Mouse (Mus musculus): ENCODE results near the gene Brpf1.
"Not testable (repeated sequence)": the region's sequence is repeated elsewhere in the genome, so short reads cannot be mapped to it uniquely, and the experiment has no call there.

Gene Brpf1

GRCm38 (mm10) chr6:113307481-113308121, 664 bp downstream of the Brpf1 start:
- peak; percentile 20 for DNase-seq (ENCODE audit: low spot score)

- DNase-seq (ENCODE audit: low spot score) = no peak
Measured at GRCm38 (mm10) chr6:113308141-113308540, 1.2 kb downstream of the Brpf1 start.

- no peak for DNase-seq (ENCODE audit: low spot score)
Measured at GRCm38 (mm10) chr6:113315972-113316371, 9.0 kb downstream of the Brpf1 start.

GRCm38 (mm10) chr6:113326533-113327315, 19.8 kb downstream of the Brpf1 start, which contains the start of gene Ogg1:
Gene Ogg1 (plus strand): TSS chr6:113326972.
- peak; percentile 81 for DNase-seq (ENCODE audit: low spot score)

GRCm38 (mm10) chr6:113329396-113329795, 22.5 kb downstream of the Brpf1 start:
- no peak for DNase-seq (ENCODE audit: low spot score)

GRCm38 (mm10) chr6:113330547-113330946, 23.6 kb downstream of the Brpf1 start:
- no peak for DNase-seq (ENCODE audit: low spot score)

GRCm38 (mm10) chr6:113331721-113332120, 24.8 kb downstream of the Brpf1 start:
- no peak for DNase-seq (ENCODE audit: low spot score)

- not testable (repeated sequence) for DNase-seq (ENCODE audit: low spot score)
Measured at GRCm38 (mm10) chr6:113332734-113333133, 25.8 kb downstream of the Brpf1 start.

- DNase-seq (ENCODE audit: low spot score) = no peak
Measured at GRCm38 (mm10) chr6:113333137-113333950, 26.4 kb downstream of the Brpf1 start.

- no peak for DNase-seq (ENCODE audit: low spot score)
Measured at GRCm38 (mm10) chr6:113334216-113334615, 27.3 kb downstream of the Brpf1 start.

GRCm38 (mm10) chr6:113336852-113337620, 30.1 kb downstream of the Brpf1 start:
- no peak for DNase-seq (ENCODE audit: low spot score)

- DNase-seq (ENCODE audit: low spot score) = no peak
Measured at GRCm38 (mm10) chr6:113341574-113341973, 34.6 kb downstream of the Brpf1 start.

GRCm38 (mm10) chr6:113342297-113342696, 35.4 kb downstream of the Brpf1 start:
- no peak for DNase-seq (ENCODE audit: low spot score)

- peak; percentile 63 for DNase-seq (ENCODE audit: low spot score)
Measured at GRCm38 (mm10) chr6:113343177-113344092, 36.5 kb downstream of the Brpf1 start, which contains the start of gene Camk1. Gene Camk1 (minus strand): TSS chr6:113343984.

GRCm38 (mm10) chr6:113344321-113344720, 37.4 kb downstream of the Brpf1 start:
- DNase-seq (ENCODE audit: low spot score) = peak; percentile 21

GRCm38 (mm10) chr6:113346897-113347296, 40.0 kb downstream of the Brpf1 start:
- DNase-seq (ENCODE audit: low spot score) = no peak

- no peak for DNase-seq (ENCODE audit: low spot score)
Measured at GRCm38 (mm10) chr6:113350538-113350937, 43.6 kb downstream of the Brpf1 start.

- DNase-seq (ENCODE audit: low spot score) = no peak
Measured at GRCm38 (mm10) chr6:113351161-113351560, 44.2 kb downstream of the Brpf1 start.

- no peak for DNase-seq (ENCODE audit: low spot score)
Measured at GRCm38 (mm10) chr6:113351653-113352052, 44.7 kb downstream of the Brpf1 start.

GRCm38 (mm10) chr6:113352820-113353219, 45.9 kb downstream of the Brpf1 start:
- DNase-seq (ENCODE audit: low spot score) = no peak

GRCm38 (mm10) chr6:113353696-113354095, 46.8 kb downstream of the Brpf1 start:
- DNase-seq (ENCODE audit: low spot score) = no peak

Data from ovary, postnatal 10 days (tissue).